Mouse (Mus musculus) gonadal fat pad, adult 2 months (tissue): Measurements from ENCODE around the gene Sppl2c. TPM values are rescaled to one million over a fixed set of nuclear protein-coding genes. Genes with fewer than 3 reads are reported as not detected.

Experiments used
- DNase-seq: peaks from one replicate; pipeline ENCODE4 v3.0.0-alpha.2; 2012; ENCODE audit warnings: low read depth
- polyA plus RNA-seq: library from polyadenylated mRNA; depleted of rRNA; stranded (reverse); fragments of >200 nt; gene quantifications from 2 replicates; pipeline ENCODE4 v1.2.3, GENCODE M21; 2012; rRNA removed

Gene Sppl2c
- polyA plus RNA-seq = 2.0 and 3.1 TPM in 2 replicates

GRCm38 (mm10) chr11:104186135-104186836 lies at the start of gene Sppl2c:
Gene Sppl2c (plus strand): TSS chr11:104186327.
- no peak for DNase-seq

DNA sequence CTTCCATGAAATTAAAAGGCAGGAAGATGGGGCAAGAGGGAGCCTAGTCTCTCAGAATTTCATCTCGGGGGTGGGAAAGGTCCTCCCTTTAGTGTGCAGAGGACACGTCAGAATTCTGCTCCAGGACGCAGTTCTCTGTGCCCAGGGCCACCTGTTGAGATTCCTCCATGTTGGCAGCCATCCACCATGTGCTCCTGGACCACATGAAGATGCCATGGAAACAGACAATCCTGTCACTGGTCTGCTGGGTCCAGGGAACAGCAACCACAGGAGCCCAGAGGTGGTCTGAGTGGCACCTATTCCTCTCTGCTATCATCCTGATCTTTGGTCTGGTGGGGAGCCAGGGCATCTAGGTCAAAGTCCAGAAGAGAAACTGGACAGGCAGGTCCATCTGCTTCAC lies 47.2 kb upstream of the Sppl2c start:
- DNase-seq = no peak

DNA sequence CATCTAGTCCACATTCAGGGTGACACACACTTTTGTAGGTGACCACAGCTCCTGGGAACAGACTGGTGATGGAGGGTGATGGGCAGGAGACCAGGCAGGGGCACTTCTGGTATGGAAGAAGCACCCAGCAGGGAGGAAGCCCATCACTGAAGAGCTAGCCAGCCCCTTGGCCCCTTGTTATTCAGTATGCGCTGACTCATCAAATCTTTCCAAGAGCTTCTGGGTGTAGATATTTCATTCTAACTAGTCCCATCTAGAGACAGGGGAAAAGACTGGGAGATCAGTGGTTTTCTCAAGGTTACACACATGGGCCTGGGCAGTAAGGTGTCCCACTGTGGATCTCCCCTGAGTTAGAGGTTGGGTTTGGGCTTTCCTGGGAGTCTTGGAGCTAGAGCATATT lies 41.2 kb upstream of the Sppl2c start:
- no peak for DNase-seq

DNA sequence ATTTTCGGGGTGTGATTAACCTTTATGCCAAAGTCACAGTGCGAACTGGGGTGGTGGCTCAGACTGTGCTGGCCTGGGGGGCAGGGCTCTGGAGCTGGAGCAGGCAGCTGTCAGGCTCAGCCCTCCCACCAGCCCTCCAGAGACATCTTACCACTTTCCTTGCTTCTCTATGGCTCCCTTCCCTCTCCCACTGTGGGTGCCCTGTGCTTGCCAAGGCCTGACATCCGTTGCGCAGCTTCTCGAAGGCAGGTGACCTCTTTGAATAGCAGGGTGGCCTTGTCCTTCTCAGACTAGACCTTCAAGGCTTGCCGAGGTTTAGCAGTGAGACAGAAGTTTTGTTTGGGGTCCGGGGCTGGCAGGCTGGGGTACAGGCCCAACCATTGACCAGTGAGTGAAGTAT lies 37.3 kb upstream of the Sppl2c start:
- DNase-seq = no peak

GRCm38 (mm10) chr11:104150911-104151310 lies 35.2 kb upstream of the Sppl2c start:
- DNase-seq = no peak

DNA sequence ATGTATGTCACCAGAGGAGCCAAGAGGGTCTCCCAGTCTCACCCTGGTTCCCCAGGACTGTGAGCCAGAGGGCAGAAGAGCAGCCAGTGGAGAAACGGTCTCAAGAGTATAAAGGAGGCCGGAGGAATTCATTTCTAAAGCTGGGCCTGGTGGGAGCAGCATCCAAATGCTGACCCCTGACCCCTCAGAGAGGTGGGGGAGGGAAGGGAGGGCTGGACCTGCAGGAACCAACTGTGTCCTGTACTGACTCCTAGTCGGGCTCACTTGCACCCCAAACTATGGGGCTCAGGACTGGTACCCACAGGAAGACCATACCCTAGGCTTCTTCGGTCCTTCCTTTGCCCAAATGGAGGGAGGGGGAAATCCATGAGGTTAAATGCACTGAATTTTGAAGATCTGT lies 31.8 kb upstream of the Sppl2c start:
- no peak for DNase-seq

- DNase-seq = no peak
Measured at GRCm38 (mm10) chr11:104154820-104155635, 31.1 kb upstream of the Sppl2c start.

- no peak for DNase-seq
Measured at GRCm38 (mm10) chr11:104155899-104156298, 30.2 kb upstream of the Sppl2c start.

- DNase-seq = no peak
Measured at GRCm38 (mm10) chr11:104156391-104156790, 29.7 kb upstream of the Sppl2c start.

DNA sequence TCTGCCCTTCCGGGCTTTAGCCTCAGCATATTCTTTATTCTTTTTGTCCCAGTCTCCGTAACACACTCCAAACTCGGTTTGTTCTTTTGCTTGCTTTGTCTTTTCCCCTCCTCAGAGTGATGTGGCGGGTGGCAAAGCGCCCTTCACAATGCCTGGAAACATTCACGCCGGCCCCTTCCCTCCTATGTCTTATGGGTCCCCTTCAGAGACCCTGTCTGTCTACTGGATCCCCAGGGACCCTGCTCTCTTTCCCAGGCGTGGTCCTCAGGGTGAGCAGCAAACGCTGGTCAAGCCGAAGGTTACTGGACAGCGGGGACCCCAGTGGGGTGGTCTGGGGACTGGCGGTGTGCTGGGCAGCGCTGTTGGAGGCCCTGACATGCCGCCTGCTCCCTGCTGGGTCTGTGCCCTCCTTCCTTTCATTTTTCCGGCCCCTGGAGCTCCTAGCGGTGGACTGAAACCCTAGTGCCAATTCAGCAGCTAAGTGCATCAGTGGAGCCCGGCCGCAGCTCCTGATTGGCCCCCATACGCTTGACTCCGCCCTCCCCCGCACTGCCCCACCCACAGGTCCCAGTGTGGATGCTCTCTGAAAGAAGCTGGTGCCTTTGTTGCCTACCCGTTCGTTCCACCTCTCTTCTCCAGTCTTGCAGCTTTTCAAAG lies 28.4 kb upstream of the Sppl2c start:
- DNase-seq = no peak

DNA sequence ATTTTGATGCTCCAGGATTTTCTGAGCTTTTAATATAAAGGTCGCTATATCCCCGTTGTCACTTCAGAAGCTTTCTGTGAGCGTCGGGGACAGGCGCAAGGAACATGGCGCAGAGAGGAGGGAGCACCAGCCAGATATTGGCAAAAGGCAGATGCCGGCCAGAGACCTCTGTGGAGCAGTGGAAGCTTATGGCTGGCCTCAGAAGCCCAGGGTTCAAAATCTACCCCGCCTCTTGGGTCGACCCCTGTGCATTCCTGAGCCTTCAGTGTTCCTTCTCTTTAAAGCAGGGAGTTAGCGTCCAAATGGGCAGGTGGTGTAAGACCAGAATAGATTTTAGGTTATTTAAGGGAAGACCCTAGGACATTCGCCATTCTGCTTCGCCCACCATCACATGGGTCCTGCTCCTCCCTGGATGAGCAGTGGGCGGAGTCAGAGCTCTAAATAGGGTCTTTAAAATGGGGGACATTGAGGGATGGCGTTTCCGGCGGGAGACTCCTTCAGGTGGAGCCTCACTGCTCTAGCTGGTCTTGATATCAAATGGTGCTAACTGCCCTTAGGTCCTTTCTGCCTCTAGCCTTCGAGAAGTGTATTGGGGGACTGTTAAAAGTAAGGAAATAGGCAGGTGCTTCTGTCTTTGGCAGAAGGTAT lies 27.7 kb upstream of the Sppl2c start:
- no peak for DNase-seq

- no peak for DNase-seq
Measured at GRCm38 (mm10) chr11:104159769-104160272, 26.3 kb upstream of the Sppl2c start.

GRCm38 (mm10) chr11:104161153-104161552 lies 25.0 kb upstream of the Sppl2c start:
- no peak for DNase-seq

- DNase-seq = no peak
Measured at GRCm38 (mm10) chr11:104164257-104164656, 21.9 kb upstream of the Sppl2c start.

DNA sequence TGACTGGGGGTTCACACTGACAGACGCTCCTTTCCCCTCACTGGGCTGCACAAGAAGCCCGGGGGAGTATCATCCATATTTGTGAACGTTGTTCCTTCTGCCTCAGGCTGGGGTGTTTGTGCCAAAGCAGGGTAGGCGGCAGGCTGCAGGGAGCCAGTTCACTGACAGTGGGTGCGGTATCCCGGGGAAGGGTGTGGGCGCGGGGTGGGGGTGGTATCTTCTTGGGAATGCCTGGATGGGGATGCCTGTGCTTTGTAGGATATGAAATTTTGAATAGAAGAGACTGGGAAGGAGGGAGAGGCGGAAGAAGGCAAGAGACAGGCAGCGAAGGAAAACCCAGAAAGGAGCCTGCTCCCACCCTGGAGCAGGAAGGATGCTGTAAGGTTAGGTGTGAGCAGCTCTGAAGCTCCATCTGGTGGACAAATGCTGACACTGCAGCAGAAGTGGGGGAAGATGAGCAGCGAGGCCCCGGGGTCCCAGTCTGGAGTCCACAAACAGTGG lies 14.8 kb upstream of the Sppl2c start:
- no peak for DNase-seq

GRCm38 (mm10) chr11:104178893-104179292 lies 7.2 kb upstream of the Sppl2c start:
- DNase-seq = no peak

DNA sequence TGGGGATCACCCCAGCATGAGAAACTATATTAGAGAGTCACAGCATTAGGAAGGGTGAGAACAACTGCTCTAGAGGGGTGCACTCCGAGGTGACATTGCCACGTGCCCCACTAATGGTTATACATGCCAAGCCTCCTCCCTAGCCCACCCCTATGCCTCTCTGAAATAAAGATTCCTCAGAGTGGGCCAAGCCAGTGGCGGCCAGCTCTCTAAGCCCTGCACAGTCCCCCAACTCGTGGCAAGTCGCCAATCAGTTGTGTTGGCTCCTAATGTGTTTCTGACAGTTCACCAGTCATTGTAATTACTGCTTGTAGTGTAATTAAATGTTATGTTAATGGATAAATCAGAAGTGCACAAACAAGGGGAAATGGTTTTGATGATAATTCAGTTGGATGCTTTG lies 6.3 kb upstream of the Sppl2c start:
- DNase-seq = no peak

DNA sequence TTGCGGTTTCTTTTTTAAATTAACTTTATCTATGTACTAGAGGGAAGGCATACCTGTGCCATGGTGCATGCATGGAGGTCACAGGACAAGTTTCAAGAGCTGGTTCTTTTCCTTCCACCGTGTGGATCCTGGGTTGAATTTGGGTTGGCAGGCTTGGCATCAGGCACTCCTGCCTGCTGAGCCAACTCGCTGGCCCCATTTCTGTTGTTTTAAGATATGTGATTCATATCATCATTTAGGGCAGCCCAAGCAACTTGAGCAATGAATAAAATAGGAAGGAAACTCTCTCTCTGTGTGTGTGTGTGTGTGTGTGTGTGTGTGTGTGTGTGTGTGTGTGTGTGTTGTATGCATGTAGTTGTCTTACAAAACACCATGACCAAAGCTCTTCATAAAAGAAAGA lies 4.0 kb upstream of the Sppl2c start:
- DNase-seq = no peak

- DNase-seq = no peak
Measured at GRCm38 (mm10) chr11:104186837-104187150, 667 bp downstream of the Sppl2c start.

DNA sequence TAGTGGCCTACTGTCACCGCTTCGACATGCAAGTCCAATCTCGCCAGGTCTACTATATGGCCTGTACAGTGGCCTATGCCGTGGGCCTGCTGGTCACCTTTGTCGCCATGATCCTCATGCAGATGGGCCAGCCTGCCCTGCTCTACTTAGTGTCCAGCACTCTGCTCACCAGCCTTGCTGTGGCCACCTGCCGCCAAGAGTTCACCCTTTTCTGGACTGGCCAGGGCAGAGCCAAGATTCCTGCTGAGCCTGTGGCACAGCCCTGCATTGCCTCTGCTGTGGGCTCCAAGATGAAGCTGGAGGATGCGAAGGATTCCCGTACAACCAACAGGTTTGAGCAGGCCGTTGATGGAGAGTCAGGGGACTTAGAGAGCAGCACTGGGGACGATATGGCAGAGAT lies 1.6 kb downstream of the Sppl2c start:
- no peak for DNase-seq

- DNase-seq = no peak
Measured at GRCm38 (mm10) chr11:104190008-104190407, 3.9 kb downstream of the Sppl2c start.

DNA sequence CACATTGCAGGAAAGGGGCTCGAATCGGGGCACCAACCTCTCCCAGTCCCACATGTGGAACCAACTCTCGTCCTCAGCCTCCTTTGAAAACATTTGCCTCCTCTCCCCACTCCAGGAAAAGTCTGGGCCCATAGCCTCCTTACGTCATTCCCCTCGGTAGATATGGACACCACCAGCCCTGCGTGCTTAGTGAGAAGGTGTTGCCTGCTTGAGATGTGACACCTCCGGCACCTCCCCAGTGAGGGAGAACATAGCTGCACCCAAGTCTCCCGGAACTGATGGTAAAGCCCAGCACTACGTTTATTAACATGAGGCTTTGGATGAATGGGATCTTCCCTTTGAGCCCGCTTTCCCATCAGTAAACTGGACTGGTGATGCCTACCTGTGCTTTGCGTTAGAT lies 9.3 kb downstream of the Sppl2c start:
- DNase-seq = no peak
